Mouse (Mus musculus) brain, embryonic 14.5 days (tissue): ENCODE data around the gene Cblb.

Experiments used
- CTCF ChIP-seq: fragments of 200-500 bp; IDR thresholded peaks from 2 replicates; pipeline ENCODE4 v1.5.1; 2012; ENCODE audit warnings: inconsistent platforms, mild to moderate bottlenecking, moderate library complexity, borderline replicate concordance; ENCODE audit not compliant: insufficient read depth, insufficient read length; ENCODE audit errors: extremely low read depth
- POLR2A ChIP-seq: fragments of 200-500 bp; IDR thresholded peaks from 2 replicates; pipeline ENCODE4 v1.6.1; 2012; ENCODE audit warnings: mild to moderate bottlenecking, inconsistent platforms, borderline replicate concordance; ENCODE audit not compliant: poor library complexity, insufficient read depth, insufficient read length, severe bottlenecking; ENCODE audit errors: extremely low read depth

DNA sequence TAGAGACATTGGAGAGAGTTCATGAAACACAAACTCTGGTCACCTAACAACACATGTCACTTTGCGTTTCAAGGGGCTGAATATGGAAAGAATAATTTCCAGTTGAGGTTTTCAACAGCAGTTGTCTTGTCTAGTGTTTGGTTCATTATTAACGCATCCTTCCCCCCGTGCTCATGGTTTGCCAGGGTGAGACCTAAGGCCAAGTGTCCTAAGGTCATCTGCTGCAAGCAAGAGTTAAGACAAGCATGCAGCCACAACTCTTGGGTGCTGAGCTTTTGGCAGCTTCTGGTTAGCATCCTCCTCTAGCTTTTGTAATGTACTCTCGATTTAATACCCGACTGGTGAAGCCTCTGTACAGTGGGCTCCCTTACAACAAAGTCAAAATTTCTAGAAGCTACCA lies 159.7 kb downstream of the Cblb start:
- TF ChIP-seq POLR2A (no peak), CTCF (no peak)
